Mouse (Mus musculus) cortical plate, adult 2 months (tissue): ENCODE results near the gene Map6d1.

Source experiments
- CTCF ChIP-seq: fragments of 200-500 bp; IDR thresholded peaks from 2 replicates; pipeline ENCODE4 v1.5.1; 2011; ENCODE audit warnings: mild to moderate bottlenecking, control low read depth, low read length; ENCODE audit not compliant: insufficient read depth; ENCODE audit errors: extremely low read depth
- POLR2A ChIP-seq: fragments of 200-500 bp; IDR thresholded peaks from 2 replicates; pipeline ENCODE4 v1.6.1; 2011; ENCODE audit warnings: mild to moderate bottlenecking, low read length, control low read depth; ENCODE audit not compliant: insufficient read depth; ENCODE audit errors: extremely low read depth

GRCm38 (mm10) chr16:20238646-20239045 lies 2.5 kb downstream of the Map6d1 start:
- no peak for TF ChIP-seq CTCF
- TF ChIP-seq POLR2A: no peak
